Mouse (Mus musculus) kidney, adult 8-10 months (tissue): ENCODE measurements at regions not wholly inside any gene's neighbourhood (a gene's known extent, or its start where the extent isn't known, plus 50 kb on each side); places are given as distances from the start of the nearest gene placed in this dataset.

Source experiments
- DNase-seq, 2 experiments: peaks; one replicate each; pipeline ENCODE4 v3.0.0; 2022

DNA sequence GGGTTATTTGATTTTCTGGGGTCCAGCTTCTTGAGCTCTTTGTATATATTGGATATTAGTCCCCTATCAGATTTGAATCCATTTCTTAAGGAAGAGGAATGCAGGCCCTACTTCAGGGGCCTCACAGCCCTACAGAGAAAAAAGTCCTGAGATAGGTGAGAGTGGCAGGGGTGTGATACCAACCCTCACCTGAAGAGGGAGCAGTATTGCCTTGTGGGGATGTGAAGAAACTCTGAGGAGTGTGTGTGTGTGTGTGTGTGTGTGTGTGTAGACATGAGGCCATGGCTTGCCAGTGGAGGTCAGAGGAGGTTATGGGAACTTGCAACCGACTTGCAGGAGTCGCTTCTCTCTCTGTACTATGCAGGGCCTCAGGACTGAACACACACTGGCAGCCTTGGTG is 141.2 kb downstream of the Tex29 start:
- peak in 1 of 2 experiments; percentile 11 for DNase-seq

DNA sequence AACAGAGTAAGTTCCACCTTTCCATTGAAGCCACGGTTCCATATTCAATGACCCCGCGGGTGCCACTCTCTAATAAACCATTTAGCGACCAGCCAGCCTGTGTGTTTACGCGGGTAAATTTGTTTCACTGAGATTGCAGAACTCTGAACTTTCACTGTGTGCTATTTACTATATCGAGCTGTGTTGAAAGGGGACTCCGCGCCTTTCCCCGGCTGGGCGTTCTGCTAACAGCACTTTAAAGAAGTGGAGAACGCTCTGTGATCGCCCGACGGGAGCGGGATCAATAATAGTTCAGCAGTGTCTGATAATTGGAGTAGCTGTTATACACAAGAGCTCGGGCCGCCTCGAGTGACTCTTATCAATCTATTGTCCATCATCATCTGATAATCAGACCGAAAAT is 149.8 kb downstream of the Tex29 start:
- DNase-seq, result no peak

DNA sequence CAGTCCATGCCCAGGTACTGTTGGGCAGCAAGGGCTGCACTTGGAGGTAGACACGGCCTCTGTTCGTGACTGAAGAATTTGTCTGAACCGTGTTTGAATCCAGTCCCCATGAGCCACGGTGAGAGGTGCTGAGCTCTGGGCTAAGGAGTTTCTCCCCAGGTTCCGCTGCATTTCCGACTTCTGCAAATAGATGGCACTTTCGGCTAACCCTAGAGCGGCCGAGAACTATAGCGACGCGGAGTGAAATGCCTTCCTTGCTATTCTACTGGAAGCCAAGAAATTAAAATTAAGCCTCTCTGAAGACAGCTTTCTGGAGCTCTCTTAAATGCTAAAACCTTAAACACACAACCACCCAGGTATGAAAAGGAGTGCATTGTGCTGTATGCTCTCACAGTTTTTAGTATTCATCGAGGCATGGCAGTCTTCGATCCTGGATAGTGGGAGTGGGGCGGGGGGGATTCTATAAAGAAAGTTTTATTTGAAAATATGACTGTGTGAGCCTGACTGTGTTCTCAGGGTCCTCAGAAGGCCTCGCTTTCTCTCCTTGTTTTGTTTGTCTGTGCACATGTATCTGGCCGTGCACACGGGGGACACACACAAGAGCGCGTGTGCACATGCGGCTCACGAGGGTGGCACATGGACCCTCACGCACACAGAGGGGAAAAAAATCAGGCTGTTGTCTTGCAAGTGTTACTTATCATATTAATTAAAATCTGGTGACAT is 159.6 kb downstream of the Tex29 start:
- DNase-seq, result peak; percentile 24 to 57

DNA sequence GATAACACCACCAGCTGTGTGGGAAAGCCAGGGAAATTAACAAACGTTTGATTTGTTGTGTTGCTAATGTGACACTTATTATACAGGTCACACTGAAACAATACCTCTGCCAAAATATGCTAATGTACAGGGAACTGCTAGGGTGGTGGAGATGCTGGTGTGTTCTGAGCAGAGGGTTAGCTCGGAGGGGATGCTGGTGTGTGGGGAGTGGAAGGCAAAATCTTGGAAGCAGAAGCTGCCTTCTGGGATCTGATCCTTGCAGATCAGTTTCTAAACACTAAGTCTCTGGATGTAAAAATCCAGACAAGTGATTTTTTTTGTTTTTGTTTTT is 160.2 kb downstream of the Tex29 start:
- DNase-seq, result no peak

DNA sequence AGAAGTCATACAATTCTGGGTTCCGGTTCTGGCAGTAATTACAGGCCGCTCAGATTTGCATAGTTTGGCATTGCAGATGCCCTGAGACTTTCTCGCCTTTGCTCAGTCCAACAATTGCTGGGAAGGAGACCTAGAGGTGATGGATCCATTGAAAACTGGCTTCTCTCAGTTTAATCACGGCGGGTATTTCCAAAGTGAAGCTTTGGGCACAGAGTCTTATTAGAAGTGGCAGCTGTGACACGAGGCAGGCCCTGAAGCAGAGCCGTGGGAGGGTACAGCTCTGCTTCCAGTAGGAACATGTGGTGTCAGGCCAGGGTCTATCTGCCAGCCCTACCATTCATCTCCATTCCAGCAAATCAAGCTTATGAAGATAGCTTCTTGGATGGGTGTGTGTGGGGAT is 164.0 kb downstream of the Tex29 start:
- no peak for DNase-seq

DNA sequence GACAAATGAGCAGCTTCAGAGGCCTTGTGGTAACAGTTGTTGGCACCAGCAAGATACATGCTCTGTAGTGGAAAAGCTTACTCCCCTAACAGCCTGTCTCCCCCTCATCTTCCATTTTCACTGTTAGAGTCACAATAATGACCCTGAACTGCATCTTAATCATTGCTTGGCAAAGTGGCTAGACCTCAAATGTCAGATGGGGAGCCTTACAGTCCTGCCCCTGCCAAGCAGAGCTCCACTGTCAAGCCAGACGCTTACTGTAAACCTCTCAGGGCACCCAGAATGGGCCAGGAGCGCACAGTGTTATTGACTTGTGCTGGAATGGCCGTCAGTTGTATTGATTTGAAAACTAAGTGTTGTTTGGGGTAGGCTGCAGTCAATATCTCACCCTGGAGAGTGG is 172.5 kb downstream of the Tex29 start:
- DNase-seq, result no peak

DNA sequence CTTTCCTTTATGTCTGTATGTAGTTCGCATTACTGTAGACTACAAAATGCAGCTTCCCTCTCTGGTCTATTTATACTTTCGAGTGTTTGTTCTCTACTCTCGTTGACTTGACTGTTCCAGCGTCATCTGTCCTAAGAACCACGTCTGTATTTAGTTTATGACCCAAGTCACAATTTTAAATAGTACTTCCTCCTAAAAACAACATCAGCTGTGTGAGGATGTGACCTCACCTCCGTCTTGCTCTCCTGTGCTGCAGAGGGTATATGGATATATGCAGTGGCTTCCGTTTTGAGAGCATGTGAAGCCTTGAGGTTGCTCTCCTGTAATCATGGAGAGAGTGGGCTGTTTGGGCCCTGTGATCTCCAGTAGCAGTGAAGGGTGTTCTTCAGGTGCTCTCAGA is 177.5 kb downstream of the Tex29 start:
- no peak for DNase-seq

DNA sequence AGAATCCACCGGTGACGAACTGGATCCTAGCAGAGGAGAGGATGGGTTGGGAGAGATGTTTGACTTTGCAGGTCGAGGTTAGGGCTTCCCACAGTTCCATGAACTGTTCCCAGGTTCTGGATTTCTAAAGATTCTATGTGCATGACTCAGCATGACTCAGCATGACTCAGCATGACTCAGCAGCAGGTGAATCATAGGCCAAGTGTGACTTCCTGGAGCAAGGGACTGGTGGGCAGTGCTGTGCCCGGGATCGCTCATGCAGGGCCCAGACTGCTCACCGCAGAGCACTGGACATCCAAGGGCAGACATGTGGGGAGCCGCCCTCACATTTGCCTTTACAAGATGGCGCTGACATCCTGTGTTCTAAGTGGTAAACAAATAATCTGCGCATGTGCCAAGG is 179.0 kb downstream of the Tex29 start:
- no peak for DNase-seq

DNA sequence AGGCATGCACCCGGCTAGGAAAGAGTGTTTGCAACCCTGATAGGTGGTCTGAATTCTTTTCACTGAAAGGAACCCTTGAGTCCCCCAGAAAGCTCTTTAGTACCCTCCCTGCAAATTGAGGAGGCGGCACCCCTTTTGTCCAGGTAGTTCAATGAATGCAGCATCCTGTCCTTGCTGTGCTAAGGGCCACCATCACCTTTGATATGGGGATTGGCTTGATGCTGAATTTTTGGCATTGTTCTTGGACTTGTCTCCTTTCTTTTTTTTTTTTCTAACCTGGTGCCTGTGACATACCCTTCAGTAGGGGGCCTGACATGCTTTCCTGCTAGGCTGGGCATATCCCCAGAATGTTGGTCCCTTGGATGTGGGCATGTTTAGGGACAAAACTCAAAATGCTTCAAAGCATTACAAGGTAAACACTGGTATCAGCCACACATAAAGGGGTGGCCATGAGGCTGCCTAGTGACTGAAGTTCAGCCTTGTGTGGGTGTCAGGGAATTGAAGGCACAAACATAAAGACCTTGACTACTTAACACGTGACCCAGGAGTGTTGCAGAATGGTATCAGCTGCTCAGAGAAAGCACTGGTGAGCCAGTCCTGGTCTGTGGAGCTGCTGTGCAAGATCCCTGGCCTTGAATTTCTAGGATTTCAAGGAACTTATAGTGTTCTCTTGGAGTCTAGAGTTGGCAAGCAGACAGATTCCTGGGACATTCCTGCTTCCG is 183.6 kb downstream of the Tex29 start:
- DNase-seq, result no peak

DNA sequence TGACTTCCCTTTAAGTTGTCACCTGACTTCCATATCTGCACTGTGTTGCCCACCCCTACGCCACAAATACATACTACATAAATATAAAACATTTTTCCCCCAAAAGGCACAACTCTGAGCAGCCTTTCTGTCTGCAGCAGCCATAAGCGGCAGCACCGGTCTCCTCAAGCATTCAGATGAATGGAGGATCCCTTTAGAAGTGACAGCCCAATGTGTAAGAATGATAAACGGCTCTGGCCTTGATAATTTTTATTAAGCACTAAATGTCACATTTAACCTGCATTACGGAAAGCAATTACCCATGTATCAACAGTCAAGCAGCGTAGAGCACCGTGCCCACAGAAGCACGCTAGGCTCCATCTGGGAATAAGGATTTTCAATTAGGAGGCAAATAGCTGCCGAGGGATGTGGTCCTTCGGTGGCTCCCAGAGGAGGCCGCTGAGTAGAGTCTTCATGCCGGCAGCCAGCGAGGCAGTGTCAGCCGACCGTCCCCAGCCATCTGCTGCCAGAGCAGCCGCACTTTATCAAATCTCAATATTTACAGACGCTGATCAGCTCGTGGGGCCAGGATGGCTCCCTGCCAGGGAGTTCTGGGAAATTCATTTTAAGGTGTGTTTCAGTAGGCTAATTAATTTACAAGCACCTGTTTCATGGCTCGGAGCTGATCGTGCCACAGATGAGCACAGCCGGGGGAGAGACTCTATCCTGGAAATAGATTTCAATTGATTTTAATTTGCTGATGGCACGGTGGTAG is 190.3 kb downstream of the Tex29 start:
- no peak for DNase-seq

DNA sequence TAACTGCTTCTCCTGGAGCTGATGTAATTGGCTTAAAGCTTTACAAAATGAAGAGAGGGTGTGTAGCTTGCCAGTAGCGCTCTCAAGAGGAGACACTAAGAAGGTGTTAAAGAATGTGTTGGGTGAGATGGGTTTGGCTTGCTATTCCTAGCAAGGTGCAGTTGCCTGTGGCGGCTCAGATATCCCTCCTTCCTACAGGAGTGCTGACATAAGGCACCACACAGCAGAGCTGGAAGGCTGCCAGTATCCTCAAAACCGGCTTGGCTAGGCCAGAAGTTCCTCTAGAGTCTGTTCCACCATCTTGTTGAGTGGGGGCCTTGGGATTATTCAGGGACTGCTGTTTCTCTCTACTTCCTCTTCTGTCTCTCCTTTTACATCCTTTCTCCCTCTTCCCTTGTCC is 191.5 kb downstream of the Tex29 start:
- no peak for DNase-seq

DNA sequence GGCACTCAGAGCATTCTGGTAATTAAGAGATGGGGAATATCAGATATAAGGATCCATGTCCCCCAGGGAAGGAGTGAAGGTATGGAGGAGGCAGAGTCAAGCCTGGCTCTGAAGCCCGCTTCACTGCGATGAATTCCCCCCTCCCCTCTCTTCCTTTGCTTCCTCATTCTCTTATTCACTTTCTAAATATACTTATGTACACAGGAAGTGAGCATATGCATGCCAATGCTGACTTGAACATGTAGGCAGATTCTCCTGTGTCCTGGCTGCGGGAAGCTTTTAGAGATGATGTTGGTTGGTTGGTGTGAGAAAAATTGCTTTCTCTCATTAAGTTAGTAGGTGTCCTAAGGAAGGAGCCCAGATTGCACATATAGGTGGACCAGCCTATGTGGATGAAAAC is 192.1 kb downstream of the Tex29 start:
- no peak for DNase-seq

DNA sequence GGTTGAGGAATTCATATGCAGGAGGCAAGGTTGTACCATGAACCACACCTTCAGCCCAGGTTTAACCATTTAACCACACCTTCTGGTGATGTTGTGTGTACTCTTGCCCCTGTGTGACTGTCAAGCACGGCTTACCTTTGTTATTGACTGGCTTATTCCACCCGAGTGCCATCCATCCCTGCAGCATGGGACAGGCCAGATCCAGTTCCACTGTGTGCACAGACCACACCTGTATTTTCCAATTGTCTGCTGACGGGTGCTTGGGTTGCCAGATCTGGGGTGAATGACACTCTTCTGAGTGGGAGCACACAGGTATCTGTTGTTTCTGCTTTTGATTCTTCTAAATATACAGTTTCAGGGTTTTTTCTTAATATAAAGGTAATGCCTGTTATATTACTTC is 196.1 kb downstream of the Tex29 start:
- DNase-seq, result no peak

DNA sequence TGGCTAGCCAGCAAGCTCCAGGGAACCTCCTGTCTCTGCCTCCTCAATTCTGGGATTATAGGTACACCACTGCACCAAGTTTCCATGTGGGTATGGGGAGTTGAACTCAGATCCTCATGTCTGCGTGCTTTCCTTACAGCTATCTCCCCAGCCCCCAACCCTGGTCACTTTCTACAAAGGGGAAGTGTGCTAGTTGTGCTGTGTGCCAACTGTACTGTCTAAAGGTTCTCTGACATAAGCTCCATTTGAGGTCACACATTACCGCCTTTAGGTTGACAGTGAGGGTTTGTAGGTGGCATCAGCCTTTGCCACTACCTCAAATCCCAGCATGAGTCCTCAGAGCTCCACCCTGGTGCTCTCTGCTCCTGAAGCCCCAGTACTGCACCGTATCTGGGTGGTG is 200.7 kb downstream of the Tex29 start:
- DNase-seq, result no peak

DNA sequence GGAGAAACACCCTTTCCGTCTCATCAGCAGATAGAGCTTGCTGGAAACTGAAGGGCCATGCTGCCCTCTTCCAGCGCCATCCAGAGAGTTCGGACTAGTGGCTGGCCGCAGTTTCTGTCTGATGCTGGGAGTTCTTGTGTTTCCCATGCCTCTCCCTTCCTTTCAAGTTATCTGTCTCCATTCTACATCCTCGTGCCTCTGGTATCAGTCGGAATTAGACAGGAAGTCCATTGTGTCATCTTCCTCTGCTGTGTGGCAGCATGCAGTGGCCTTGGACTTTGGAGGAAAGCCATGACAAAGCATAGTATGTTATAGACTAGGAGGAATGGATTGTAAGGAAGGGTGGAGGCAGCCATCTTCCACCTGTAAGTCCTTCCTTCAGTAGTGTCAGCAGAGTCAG is 201.4 kb downstream of the Tex29 start:
- DNase-seq, result no peak

DNA sequence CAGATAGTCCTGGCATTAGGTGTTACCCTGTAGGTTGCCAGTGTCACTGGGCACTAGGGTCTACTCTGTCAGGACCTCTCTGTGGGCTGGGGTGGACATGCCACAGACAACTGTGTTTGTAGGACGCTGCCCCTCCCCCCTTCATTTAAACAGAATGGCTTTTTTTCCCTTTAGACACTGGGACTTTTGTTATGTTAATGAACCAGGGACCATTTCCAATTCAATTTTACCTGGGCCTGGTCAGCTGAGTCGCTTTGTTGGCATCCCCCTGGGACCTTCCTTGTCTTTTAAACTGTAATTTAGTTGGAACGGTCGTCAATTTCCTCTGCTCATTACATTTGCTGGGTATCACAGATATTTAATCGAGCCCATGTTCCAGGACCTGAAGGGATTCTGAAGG is 210.6 kb downstream of the Tex29 start:
- DNase-seq, result no peak

DNA sequence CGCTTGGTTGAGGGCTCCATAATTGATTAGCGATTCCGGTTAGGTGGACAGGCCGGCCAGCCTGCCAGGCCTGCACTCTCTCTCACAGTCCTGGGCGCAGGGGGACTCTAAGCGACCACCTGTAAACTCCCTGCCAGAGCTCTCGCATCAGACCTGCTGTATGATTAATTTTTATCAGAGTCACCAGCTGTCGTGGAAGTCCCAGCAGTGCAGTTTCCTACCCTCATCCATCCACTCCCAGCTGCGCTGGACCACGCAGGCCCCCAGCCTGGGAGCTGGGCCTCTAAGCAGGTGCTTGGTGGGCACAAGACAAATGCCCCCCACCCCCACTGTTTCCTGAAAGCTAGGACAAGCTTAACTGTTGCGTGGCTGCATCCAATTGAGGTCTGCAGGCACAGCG is 211.1 kb downstream of the Tex29 start:
- no peak for DNase-seq

DNA sequence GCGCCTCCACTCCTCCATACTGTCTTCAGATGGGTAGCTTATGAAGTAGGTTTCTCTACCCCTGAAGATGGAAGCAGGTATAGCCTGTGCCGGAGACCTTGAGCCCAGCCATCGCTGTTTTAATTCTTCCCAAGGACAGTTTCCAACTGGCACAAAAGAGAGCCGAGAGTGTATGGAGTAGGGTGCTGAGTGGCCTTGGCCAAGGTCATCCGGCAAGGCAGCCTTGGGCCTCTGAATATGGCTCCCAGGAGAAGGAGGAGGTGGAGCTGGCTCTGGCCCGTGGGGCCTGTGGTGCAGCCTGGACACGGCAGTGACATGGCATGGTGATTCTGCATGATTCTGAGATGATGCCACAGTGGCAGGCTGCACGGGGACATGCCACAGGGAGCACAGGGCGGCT is 215.7 kb downstream of the Tex29 start:
- no peak for DNase-seq

DNA sequence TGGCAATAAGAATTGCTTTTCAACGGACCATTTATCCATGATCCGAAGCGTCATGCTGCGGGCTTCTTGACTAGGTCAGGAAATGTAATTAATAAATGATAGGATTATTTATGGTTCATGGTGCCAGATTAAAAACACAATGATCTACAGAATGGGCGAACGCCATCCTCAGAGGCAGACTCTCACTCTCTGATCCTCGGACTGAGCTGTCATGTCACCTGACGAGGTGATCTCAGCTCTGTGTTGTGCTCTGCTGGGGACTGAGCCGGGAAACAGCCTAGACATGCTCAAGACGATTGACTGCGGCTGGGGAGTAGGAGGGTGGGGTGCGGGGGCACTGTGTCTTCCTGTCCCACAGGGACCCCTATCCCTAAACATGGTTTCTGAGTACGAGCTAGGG is 217.4 kb upstream of the A230072I06Rik start:
- no peak for DNase-seq

DNA sequence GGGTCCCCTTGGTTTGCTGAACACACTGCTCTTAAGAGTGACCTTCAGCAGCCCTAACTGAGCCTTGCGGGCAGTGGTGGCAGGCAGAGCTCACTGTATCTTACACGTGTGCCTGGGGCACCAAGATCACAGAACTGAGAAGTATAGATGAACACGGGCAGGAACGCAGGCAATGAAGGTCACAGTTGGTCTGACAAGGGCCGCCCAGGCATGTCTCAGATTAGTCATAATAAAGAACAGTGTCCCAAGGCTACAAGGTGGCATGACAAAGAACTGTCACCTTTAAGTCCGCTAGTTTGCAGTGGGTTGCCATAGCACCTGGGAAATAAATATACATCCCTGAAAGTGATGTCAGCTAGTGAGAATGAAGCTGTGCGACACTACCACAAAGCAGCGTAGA is 215.9 kb upstream of the A230072I06Rik start:
- no peak for DNase-seq

DNA sequence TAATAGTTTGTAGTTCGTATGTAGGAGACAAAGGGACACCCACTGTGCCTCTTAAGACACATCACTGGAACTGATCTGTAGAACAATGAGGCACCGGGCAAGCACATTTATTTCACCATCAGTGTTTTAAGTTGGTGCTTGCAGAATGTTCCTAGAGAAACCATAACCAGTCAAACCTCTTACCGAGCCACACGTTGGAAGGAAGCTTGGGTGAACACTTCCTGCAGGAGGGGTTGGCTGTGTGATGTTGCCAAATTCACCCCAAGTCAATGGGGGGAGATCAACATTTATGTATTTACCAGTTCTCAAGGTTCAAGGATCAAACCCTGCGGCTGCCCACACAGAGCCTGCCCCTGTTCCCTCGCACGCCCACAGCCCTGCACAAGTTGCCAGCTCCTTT is 214.0 kb upstream of the A230072I06Rik start:
- no peak for DNase-seq

DNA sequence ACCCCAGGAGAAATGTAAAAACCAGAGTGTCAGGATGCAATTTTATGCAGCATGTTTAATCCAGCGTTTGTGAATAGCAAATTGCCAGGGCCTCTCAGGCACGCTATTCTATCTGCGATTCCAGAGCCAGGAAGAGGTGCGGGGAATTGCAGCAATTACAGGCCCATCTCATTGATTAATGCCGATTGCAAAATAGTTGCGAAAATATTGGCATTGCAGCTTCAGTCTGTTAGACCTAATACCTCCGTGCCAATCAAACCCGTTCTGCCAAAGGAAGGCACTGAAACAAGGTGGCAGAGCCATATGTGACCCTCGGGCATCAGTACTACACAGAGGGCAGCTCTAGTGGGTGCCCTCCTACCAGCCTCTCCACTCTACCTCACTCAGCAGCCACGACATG is 212.2 kb upstream of the A230072I06Rik start:
- no peak for DNase-seq

DNA sequence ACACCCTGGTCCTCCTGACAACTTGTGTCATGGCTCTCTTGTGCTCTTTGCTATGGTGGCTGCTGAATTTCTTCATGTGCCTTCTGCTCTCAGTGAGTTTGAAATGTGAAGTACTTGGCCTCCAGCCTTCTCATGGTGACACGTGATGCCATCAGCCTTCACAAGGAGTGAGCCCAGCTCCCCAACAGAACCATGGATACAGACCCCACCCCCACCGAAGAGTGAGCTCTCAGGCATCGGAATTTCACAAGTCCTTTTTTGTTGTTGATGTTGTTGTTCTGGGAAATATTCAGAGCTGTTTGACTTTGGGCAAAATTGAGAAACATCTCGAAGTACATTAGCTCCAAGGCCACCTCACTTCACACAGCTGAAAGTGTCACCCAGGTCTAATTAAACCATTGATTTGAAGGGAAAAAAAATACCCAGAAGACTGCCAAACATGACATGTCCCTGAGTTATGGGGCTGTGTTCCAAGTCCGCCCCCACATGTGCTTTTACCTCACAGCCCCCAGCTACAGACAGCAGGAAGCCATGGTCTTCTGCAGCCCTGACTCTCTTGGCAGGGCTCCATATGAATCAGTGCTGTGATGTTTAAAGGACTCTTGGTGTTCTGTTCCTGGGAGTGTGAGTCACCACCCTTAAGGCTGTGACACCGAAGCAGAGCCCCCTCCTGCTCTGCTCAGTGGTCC is 205.2 kb upstream of the A230072I06Rik start:
- DNase-seq, result no peak

DNA sequence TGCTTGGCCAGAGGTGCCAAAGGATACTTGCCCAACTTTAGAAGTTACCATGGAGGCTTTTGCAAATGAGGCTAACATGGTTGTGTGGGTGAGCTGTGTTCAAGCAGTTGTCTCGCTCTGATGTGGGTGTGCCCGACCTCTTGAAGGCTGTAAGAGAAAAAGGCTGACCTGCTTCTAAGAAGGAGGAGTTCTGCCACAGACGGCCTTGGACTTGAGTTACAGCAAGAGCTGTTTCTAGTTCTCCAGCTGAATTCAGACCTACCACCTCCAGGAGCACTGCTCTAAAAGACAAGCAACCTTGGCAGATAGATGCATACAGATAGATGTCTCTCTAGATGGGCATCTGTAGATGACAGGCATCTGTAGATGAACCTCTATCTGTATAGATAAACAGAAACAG is 202.7 kb upstream of the A230072I06Rik start:
- DNase-seq, result no peak
